Mouse (Mus musculus) spleen, adult 2 months (tissue): Measurements from ENCODE around the gene Fitm1.

Source experiments
- CTCF ChIP-seq: fragments of 200-500 bp; IDR thresholded peaks from 2 replicates; pipeline ENCODE4 v1.5.1; 2011; ENCODE audit warnings: mild to moderate bottlenecking, inconsistent platforms; ENCODE audit not compliant: insufficient read depth, insufficient read length, insufficient replicate concordance; ENCODE audit errors: extremely low read depth
- POLR2A ChIP-seq: fragments of 200-500 bp; IDR thresholded peaks from 2 replicates; pipeline ENCODE4 v1.6.1; 2011; ENCODE audit warnings: low read depth, low read length, inconsistent platforms

DNA sequence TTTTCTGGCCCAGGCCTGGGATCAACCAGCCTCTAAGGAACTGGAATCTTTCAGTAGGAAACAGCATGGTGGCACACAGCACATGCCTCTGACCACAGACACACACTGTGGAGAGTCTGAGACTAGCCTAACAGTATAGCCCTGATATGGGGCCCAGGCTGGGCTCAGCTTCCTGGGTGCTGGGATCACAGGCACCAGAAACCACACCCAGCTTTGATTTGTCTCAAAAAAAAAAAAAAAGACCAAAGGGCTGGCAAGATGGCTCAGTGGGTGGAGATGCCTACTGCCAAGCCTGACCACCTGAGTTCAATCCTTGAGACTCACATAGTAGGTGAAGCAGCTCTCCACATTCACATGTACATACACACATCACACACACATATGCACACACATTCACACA is 20.8 kb upstream of the Fitm1 start:
- TF ChIP-seq POLR2A (no peak), CTCF (no peak)
